Mouse (Mus musculus) forebrain, embryonic 11.5 days (tissue): ENCODE measurements around the gene Dock2. TPM values are rescaled to one million over a fixed set of nuclear protein-coding genes. Genes with fewer than 3 reads are reported as not detected.

Source experiments
- ATAC-seq: fragments of 200-750 bp; cut with Nextera tagmentation; replicated peaks from 2 replicates; pipeline ENCODE4 v1.8.0; 2017; ENCODE audit warnings: moderate TSS enrichment; ENCODE audit not compliant: low FRiP score
- DNase-seq: peaks from one replicate; pipeline ENCODE4 v3.0.0-alpha.2; 2017; ENCODE audit warnings: low spot score
- H3K27ac ChIP-seq: fragments of 300-500 bp; sonication (generic); 2 replicates; pipeline ENCODE4 v1.5.1; 2014; ENCODE audit warnings: low read depth, low read length
- H3K27me3 ChIP-seq: fragments of 300-500 bp; sonication (generic); 2 replicates; pipeline ENCODE4 v1.6.1; 2014; ENCODE audit warnings: mild to moderate bottlenecking, low read length, mixed read lengths; ENCODE audit not compliant: control insufficient read depth, insufficient read depth
- H3K36me3 ChIP-seq: fragments of 300-500 bp; sonication (generic); 2 replicates; pipeline ENCODE4 v1.6.1; 2014; ENCODE audit warnings: mild to moderate bottlenecking, low read length, moderate library complexity, mixed read lengths; ENCODE audit not compliant: control insufficient read depth, insufficient read depth
- H3K4me1 ChIP-seq: fragments of 300-500 bp; sonication (generic); replicated peaks from 2 replicates; pipeline ENCODE4 v1.6.1; 2014; ENCODE audit warnings: low read length, mixed read lengths; ENCODE audit not compliant: control insufficient read depth, insufficient read depth
- H3K4me2 ChIP-seq: fragments of 300-500 bp; sonication (generic); 2 replicates; pipeline ENCODE4 v1.6.1; 2014; ENCODE audit warnings: low read depth, mild to moderate bottlenecking, low read length, moderate library complexity, mixed read lengths; ENCODE audit not compliant: severe bottlenecking
- H3K4me3 ChIP-seq: fragments of 300-500 bp; sonication (generic); 2 replicates; pipeline ENCODE4 v1.5.1; 2014; ENCODE audit warnings: low read depth, low read length
- H3K9ac ChIP-seq: fragments of 300-500 bp; sonication (generic); 2 replicates; pipeline ENCODE4 v1.6.1; 2014; ENCODE audit warnings: low read length
- H3K9me3 ChIP-seq: fragments of 300-500 bp; sonication (generic); 2 replicates; pipeline ENCODE4 v1.6.1; 2016; ENCODE audit warnings: low read length, mixed read lengths; ENCODE audit not compliant: control insufficient read depth
- WGBS: fragments of 180-500 bp; shearing (Covaris S2); extraction: QIAGEN DNeasy Blood & Tissue Kit; methylation state at CpG from one replicate; pipeline ENCODE4 v1.1.7; 2014; 5-methylcytosine and 5-hydroxymethylcytosine counted together
- polyA plus RNA-seq: library from polyadenylated mRNA; unstranded; fragments of >200 nt; fragmentation: Nextera tagmentation; extraction: Ambion mirVana; gene quantifications from 2 replicates; pipeline ENCODE4 v1.2.1, GENCODE M21; 2014

Dock2 gene
- polyA plus RNA-seq, 1 experiment from 2014 or later, result 1.1 TPM

GRCm38 (mm10) chr11:34774636-34775035, 9.1 kb downstream of the Dock2 start:
- Histone ChIP-seq H3K27me3 (no peaks in the 10 kb centered on the region), H3K4me3 (no peak overlapping the region), H3K36me3 (no peaks in the 10 kb centered on the region), H3K4me2 (no peak overlapping the region), H3K4me1 (no peaks in the 10 kb centered on the region), H3K9me3 (no peaks in the 10 kb centered on the region), H3K9ac (no peak overlapping the region), H3K27ac (no peak overlapping the region)
- no peak for ATAC-seq
- DNase-seq, result no peak
- WGBS, result 81% methylated on average over 2 of the region's 2 CpGs

DNA sequence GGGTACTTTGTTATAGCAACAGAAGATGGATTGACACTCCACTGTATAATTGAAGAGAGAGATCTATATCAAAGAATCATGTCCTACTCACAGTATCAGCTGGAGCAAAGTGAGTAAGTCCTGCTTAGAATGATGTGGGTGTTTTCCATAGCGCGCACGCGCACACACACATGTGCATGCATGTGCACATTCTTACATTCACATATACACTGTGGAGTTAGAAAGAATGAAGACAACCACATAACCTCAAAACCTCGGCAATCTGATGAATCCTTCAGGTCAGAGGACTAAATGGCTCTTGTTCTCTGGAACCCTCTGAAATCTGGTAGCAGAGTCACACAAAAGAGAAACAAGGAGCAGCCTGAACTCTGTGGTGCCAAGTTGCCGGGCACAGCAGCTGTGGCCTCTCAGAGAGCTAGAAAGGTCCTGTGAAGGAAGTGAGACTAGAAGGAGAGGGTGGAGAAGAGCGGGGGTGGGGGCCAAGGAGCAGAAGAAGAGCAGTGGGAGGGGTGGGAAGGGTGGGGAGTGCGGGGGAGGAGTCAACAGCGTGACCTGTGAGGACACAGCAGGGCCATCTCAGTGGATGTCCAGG, 10.3 kb downstream of the Dock2 start:
- DNase-seq, result no peak
- no peak overlapping the region for H3K9ac ChIP-seq

DNA sequence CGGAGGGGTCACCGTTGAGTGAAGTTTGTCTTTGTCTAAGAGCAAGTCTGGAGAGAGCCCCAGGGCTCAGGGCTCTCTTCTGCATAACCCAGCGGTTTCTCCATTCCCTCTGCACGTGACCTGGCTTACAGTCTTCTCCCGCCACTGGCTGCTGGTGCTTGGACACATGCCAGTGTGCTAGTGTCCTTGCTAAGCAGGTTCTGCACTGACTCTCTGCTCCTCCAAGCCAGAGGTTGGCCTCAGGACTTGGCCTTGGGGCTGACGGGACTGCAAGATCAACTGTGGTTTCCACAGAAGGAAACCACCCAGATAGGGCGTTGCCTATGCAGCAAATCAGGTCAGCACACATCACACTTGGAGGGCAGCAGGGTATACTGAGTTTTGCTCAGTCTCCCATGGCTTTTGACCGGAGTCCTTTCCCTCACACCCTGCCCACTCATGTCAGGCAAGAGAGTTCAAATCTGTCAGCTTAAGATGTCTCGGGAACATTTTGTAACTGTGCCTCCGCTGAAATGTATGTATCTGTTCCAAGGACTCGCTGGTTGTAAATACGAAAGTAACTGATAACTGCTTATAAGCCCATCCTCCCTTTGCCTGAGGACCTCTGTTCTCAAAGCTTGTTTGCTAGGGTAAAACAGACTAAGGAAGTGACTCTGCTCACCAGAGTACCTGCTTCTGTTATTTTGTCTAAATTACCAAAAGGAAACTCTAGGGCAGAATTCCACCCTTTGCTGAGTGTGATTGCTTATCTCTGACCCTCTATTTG, 12.3 kb downstream of the Dock2 start:
- H3K4me1 ChIP-seq, result no peaks in the 10 kb centered on the region
- H3K4me2 ChIP-seq, result no peak overlapping the region
- H3K9ac ChIP-seq, result no peak overlapping the region
- no peaks in the 10 kb centered on the region for H3K27me3 ChIP-seq
- H3K27ac ChIP-seq, result no peak overlapping the region
- H3K9me3 ChIP-seq, result no peaks in the 10 kb centered on the region
- no peak for DNase-seq
- 74% methylated on average over 12 of the region's 12 CpGs for WGBS
- no peak overlapping the region for H3K4me3 ChIP-seq
- no peaks in the 10 kb centered on the region for H3K36me3 ChIP-seq
- ATAC-seq, result no peak

More for the DNA sequence above, 10.3 kb downstream of the Dock2 start:
- no peaks in the 10 kb centered on the region for H3K9me3 ChIP-seq
- H3K4me3 ChIP-seq, result no peak overlapping the region
- no peak overlapping the region for H3K4me2 ChIP-seq
- no peaks in the 10 kb centered on the region for H3K27me3 ChIP-seq
- no peaks in the 10 kb centered on the region for H3K4me1 ChIP-seq
- WGBS, result 88% methylated on average over 9 of the region's 9 CpGs
- H3K27ac ChIP-seq, result no peak overlapping the region
- no peak for ATAC-seq
- H3K36me3 ChIP-seq, result no peaks in the 10 kb centered on the region

DNA sequence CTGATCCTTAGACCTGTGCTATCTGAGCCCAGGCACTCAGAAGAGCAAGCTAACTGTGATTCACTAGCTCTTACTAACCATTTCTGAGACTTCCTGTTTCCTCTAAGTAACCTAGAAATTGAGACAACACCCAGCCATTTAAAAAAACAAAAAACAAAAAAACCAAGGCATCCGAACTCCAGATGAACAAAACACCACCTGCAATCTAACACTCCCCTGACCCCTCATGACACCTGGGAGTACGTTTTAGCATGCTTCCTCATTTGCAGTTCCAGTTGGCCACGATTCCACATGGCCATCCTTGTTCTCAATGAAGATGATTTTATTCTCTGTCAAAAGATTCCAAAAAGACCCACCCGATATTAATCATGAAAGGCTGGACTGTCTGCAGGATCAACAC, 13.0 kb downstream of the Dock2 start:
- Histone ChIP-seq H3K9ac (no peak overlapping the region), H3K27ac (no peak overlapping the region), H3K4me1 (no peaks in the 10 kb centered on the region), H3K36me3 (no peaks in the 10 kb centered on the region), H3K9me3 (no peaks in the 10 kb centered on the region), H3K4me2 (no peak overlapping the region), H3K27me3 (no peaks in the 10 kb centered on the region), H3K4me3 (no peak overlapping the region)
- ATAC-seq, result no peak
- 70% methylated on average over 4 of the region's 4 CpGs for WGBS
- no peak for DNase-seq

DNA sequence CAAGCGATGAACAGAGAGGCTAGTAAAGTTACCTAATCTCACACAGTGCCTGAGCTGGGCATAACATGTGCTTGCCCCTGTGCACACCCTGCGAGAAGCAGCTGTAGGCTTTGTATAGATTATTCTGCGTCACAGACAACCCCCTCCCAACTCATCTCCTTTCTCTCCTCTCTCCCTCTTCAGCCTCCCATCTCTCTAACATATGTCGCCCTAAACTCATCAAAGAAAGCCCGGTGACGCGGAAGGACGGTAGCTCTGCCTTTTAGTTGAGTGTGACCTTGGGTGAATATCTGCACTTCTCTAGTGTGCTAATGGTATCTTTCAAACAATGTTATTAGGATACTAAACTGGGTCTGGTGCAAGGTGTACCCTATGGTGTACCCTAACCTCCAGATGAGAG, 13.7 kb downstream of the Dock2 start:
- H3K27ac ChIP-seq, result no peak overlapping the region
- WGBS, result 90% methylated on average over 8 of the region's 8 CpGs
- H3K36me3 ChIP-seq, result no peaks in the 10 kb centered on the region
- H3K27me3 ChIP-seq, result no peaks in the 10 kb centered on the region
- ATAC-seq, result no peak
- DNase-seq, result no peak
- no peak overlapping the region for H3K4me2 ChIP-seq
- H3K9ac ChIP-seq, result no peak overlapping the region
- no peak overlapping the region for H3K4me3 ChIP-seq
- H3K9me3 ChIP-seq, result no peaks in the 10 kb centered on the region
- H3K4me1 ChIP-seq, result no peaks in the 10 kb centered on the region

DNA sequence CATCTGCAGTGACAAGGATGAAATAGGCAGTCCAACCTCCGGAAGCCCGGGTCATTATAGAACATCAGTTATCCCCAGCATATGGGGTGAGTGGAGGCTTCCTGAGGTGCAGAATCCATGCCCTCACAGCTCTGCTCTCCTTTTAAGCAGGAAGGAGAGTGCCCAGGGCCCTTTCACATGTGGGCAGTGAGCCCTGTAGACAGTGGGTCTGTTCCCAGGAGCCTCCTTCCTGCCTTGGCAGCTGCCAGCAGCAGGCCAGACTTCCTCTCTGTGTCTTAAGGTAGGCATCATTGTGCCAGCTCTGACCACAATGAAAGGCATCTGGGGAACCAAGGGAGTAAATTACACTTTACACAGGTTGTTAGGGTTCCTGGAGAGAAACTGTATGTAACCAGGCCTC, 14.3 kb downstream of the Dock2 start:
- Histone ChIP-seq H3K9ac (no peak overlapping the region), H3K4me2 (no peak overlapping the region), H3K36me3 (no peaks in the 10 kb centered on the region), H3K4me1 (no peaks in the 10 kb centered on the region), H3K27me3 (no peaks in the 10 kb centered on the region), H3K27ac (no peak overlapping the region), H3K9me3 (no peaks in the 10 kb centered on the region), H3K4me3 (no peak overlapping the region)
- DNase-seq (no peak), ATAC-seq (no peak)
- 91% methylated on average over 2 of the region's 2 CpGs for WGBS

- WGBS, result 86% methylated on average over 5 of the region's 5 CpGs
- ATAC-seq (no peak), DNase-seq (no peak)
- Histone ChIP-seq H3K9ac (no peak overlapping the region), H3K4me3 (no peak overlapping the region), H3K27me3 (no peaks in the 10 kb centered on the region), H3K4me2 (no peak overlapping the region), H3K36me3 (no peaks in the 10 kb centered on the region), H3K27ac (no peak overlapping the region), H3K4me1 (no peaks in the 10 kb centered on the region), H3K9me3 (no peaks in the 10 kb centered on the region)
Observed at GRCm38 (mm10) chr11:34763739-34764361, 19.8 kb downstream of the Dock2 start.

GRCm38 (mm10) chr11:34762570-34763127, 21.0 kb downstream of the Dock2 start:
- WGBS, result 91% methylated on average over 5 of the region's 5 CpGs
- DNase-seq, result no peak
- no peak for ATAC-seq

More at GRCm38 (mm10) chr11:34762570-34763127, 21.0 kb downstream of the Dock2 start:
- no peak overlapping the region for H3K9ac ChIP-seq
- H3K27me3 ChIP-seq, result no peaks in the 10 kb centered on the region
- no peaks in the 10 kb centered on the region for H3K36me3 ChIP-seq
- H3K9me3 ChIP-seq, result no peaks in the 10 kb centered on the region
- no peak overlapping the region for H3K4me2 ChIP-seq
- no peak overlapping the region for H3K4me3 ChIP-seq
- H3K27ac ChIP-seq, result no peak overlapping the region
- H3K4me1 ChIP-seq, result no peaks in the 10 kb centered on the region
